Mouse (Mus musculus): ENCODE data around the gene Ceacam10. TPM values are rescaled to one million over a fixed set of nuclear protein-coding genes. Genes with fewer than 3 reads are reported as not detected.
A peak's percentile ranks its signal among the peaks of the same experiment; 100 is the strongest.

Ceacam10 gene
- polyA plus RNA-seq, 1 experiment from 2014 or later: 2.3 TPM

GRCm38 (mm10) chr7:24797918-24798317 lies 20.9 kb downstream of the Ceacam10 start:
- WGBS: 89% methylated on average over 1 of the region's 1 CpGs

DNA sequence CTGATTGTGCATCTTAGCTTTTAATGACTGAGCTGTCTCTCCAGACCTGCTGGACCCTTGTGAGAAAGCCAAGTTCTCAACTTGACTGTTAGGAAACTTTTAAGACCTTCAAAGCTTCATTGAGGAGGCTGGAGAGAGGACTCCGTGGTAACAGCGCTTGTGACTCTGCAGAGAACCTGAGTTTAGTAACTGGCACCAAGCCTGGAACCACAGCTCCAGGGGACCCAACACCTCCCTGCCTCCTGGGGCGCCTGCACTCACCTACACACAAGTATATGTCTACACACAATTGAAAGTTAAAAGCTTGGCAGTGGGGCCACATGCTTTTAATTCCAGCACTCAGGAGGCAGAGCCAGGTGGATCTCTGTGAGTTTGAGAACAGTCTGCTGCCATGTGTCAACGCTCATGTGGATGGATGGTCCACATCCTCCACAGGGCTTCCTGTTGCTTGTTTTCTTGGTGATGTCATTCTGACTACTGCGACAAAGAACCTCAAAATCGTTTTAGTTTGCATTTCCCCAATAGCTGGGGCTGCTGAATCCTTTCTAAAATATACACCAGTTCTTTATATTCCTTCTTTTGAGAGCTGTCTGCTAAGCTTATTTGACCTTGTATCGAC lies 25.3 kb downstream of the Ceacam10 start:
- WGBS: 67% methylated on average over 7 of the region's 7 CpGs
- Histone ChIP-seq H3K9me3 (ENCODE audit: control insufficient read depth, low read length) (no peaks in the 10 kb centered on the region), H3K4me1 (replicated peaks; ENCODE audit: control insufficient read depth, insufficient read depth) (no peaks in the 10 kb centered on the region), H3K4me2 (replicated peaks; ENCODE audit: low read depth) (no peak overlapping the region), H3K4me3 (ENCODE audit: low read depth, low read length) (no peak overlapping the region), H3K9ac (ENCODE audit: low read length) (no peak overlapping the region), H3K27ac (replicated peaks) (no peak overlapping the region), H3K27me3 (ENCODE audit: control insufficient read depth, insufficient read depth, low read length) (no peaks in the 10 kb centered on the region), H3K36me3 (ENCODE audit: control insufficient read depth, insufficient read depth, low read length) (no peaks in the 10 kb centered on the region)
- ATAC-seq (ENCODE audit: low FRiP score, low TSS enrichment) (no peak), DNase-seq (ENCODE audit: low spot score) (no peak)
- no peak for TF ChIP-seq CTCF (IDR thresholded peaks at IDR 0.05; ENCODE audit: low read depth)

More at GRCm38 (mm10) chr7:24797918-24798317, 20.9 kb downstream of the Ceacam10 start:
- Histone ChIP-seq H3K36me3 (ENCODE audit: control insufficient read depth, insufficient read depth, low read length) (no peaks in the 10 kb centered on the region), H3K4me2 (replicated peaks; ENCODE audit: low read depth) (no peak overlapping the region), H3K4me1 (replicated peaks; ENCODE audit: control insufficient read depth, insufficient read depth) (no peaks in the 10 kb centered on the region), H3K4me3 (ENCODE audit: low read depth, low read length) (no peak overlapping the region), H3K27ac (replicated peaks) (no peak overlapping the region), H3K9me3 (ENCODE audit: control insufficient read depth, low read length) (no peaks in the 10 kb centered on the region), H3K27me3 (ENCODE audit: control insufficient read depth, insufficient read depth, low read length) (no peaks in the 10 kb centered on the region), H3K9ac (ENCODE audit: low read length) (no peak overlapping the region)
- DNase-seq (ENCODE audit: low spot score): no peak
- no peak for TF ChIP-seq EP300 (optimal IDR thresholded peaks at IDR 0.05)
- no peak for ATAC-seq (ENCODE audit: low FRiP score, low TSS enrichment)

DNA sequence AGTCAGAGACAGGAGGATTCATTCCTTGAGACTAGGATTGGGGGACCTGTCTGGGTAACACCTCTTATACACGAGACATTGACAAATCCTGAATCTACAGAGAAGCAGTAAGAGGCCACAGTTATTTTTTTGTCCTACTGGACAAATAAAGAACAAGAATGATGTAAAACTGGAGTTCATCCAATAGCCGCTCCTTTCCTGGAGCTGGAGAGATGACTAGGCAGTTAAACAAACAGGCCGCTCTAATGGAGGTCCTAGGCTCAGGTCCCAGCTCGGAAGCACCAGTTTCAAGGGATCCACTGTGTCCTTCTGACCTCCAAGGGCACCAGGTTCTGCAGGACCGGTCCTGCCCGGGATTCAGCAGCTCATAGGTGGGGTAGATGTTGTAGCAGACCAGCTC lies 27.8 kb downstream of the Ceacam10 start:
- no peaks in the 10 kb centered on the region for H3K36me3 ChIP-seq (ENCODE audit: control insufficient read depth, insufficient read depth, low read length)
- H3K9me3 ChIP-seq (ENCODE audit: control insufficient read depth, low read length): no peaks in the 10 kb centered on the region
- no peak overlapping the region for H3K9ac ChIP-seq (ENCODE audit: low read length)
- TF ChIP-seq CTCF (IDR thresholded peaks at IDR 0.05; ENCODE audit: low read depth) (0 out of 2 replicates have a peak, but pooled peaks have one; percentile 7), EP300 (optimal IDR thresholded peaks at IDR 0.05) (no peak)
- H3K4me1 ChIP-seq (replicated peaks; ENCODE audit: control insufficient read depth, insufficient read depth): no peaks in the 10 kb centered on the region
- no peak overlapping the region for H3K27ac ChIP-seq (replicated peaks)
- H3K4me2 ChIP-seq (replicated peaks; ENCODE audit: low read depth): no peak overlapping the region
- H3K4me3 ChIP-seq (ENCODE audit: low read depth, low read length): no peak overlapping the region
- DNase-seq (ENCODE audit: low spot score) (peak; percentile 15), ATAC-seq (ENCODE audit: low FRiP score, low TSS enrichment) (no peak)
- H3K27me3 ChIP-seq (ENCODE audit: control insufficient read depth, insufficient read depth, low read length): no peaks in the 10 kb centered on the region
- WGBS: 21% methylated on average over 6 of the region's 6 CpGs

GRCm38 (mm10) chr7:24809041-24809440 lies 32.0 kb downstream of the Ceacam10 start:
- H3K4me2 ChIP-seq (replicated peaks; ENCODE audit: low read depth): no peak overlapping the region
- no peaks in the 10 kb centered on the region for H3K27me3 ChIP-seq (ENCODE audit: control insufficient read depth, insufficient read depth, low read length)
- DNase-seq (ENCODE audit: low spot score): no peak
- H3K36me3 ChIP-seq (ENCODE audit: control insufficient read depth, insufficient read depth, low read length): no peaks in the 10 kb centered on the region
- no peak overlapping the region for H3K27ac ChIP-seq (replicated peaks)
- H3K9me3 ChIP-seq (ENCODE audit: control insufficient read depth, low read length): no peaks in the 10 kb centered on the region
- WGBS: 44% methylated on average over 2 of the region's 2 CpGs
- H3K9ac ChIP-seq (ENCODE audit: low read length): no peak overlapping the region
- no peak for ATAC-seq (ENCODE audit: low FRiP score, low TSS enrichment)
- H3K4me3 ChIP-seq (ENCODE audit: low read depth, low read length): no peak overlapping the region
- H3K4me1 ChIP-seq (replicated peaks; ENCODE audit: control insufficient read depth, insufficient read depth): no peaks in the 10 kb centered on the region
- no peak for TF ChIP-seq EP300 (optimal IDR thresholded peaks at IDR 0.05)
- TF ChIP-seq CTCF (IDR thresholded peaks at IDR 0.05; ENCODE audit: low read depth): no peak

DNA sequence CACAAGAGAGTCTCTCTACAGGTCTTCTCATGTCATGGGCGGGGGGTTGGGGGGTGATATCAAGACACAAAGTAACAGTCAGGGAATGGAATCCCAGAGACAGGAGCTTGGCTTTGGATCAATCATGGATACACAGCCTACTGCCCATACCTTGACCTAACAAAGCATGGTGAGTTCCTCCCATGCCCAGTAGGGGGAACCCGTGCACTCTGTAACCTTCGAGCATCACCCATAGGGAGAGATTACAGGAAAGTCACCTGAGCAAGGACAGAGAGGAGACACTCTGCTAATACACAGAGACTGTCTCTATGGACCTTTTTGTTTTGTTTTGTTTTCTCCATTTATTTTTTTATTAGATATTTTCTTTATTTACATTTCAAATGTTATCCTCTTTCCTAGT lies 40.5 kb downstream of the Ceacam10 start:
- no peak overlapping the region for H3K9ac ChIP-seq (ENCODE audit: low read length)
- 0% methylated on average over 3 of the region's 3 CpGs for WGBS
- H3K4me2 ChIP-seq (replicated peaks; ENCODE audit: low read depth): no peak overlapping the region
- ATAC-seq (ENCODE audit: low FRiP score, low TSS enrichment) (peak; percentile 67; the same call in 1 of the 2 replicates), DNase-seq (ENCODE audit: low spot score) (peak; percentile 79)
- H3K4me3 ChIP-seq (ENCODE audit: low read depth, low read length): no peak overlapping the region
- H3K9me3 ChIP-seq (ENCODE audit: control insufficient read depth, low read length): no peaks in the 10 kb centered on the region
- H3K27me3 ChIP-seq (ENCODE audit: control insufficient read depth, insufficient read depth, low read length): no peaks in the 10 kb centered on the region
- no peaks in the 10 kb centered on the region for H3K4me1 ChIP-seq (replicated peaks; ENCODE audit: control insufficient read depth, insufficient read depth)
- no peaks in the 10 kb centered on the region for H3K36me3 ChIP-seq (ENCODE audit: control insufficient read depth, insufficient read depth, low read length)
- no peak for TF ChIP-seq EP300 (optimal IDR thresholded peaks at IDR 0.05)
- TF ChIP-seq CTCF (IDR thresholded peaks at IDR 0.05; ENCODE audit: low read depth): peak; percentile 89
- H3K27ac ChIP-seq (replicated peaks): no peak overlapping the region

GRCm38 (mm10) chr7:24824452-24824851 lies 47.4 kb downstream of the Ceacam10 start:
- Histone ChIP-seq H3K4me3 (ENCODE audit: low read depth, low read length) (no peak overlapping the region), H3K36me3 (ENCODE audit: control insufficient read depth, insufficient read depth, low read length) (no peaks in the 10 kb centered on the region), H3K27me3 (ENCODE audit: control insufficient read depth, insufficient read depth, low read length) (no peaks in the 10 kb centered on the region), H3K4me1 (replicated peaks; ENCODE audit: control insufficient read depth, insufficient read depth) (no peaks in the 10 kb centered on the region), H3K9ac (ENCODE audit: low read length) (no peak overlapping the region), H3K4me2 (replicated peaks; ENCODE audit: low read depth) (no peak overlapping the region), H3K9me3 (ENCODE audit: control insufficient read depth, low read length) (no peaks in the 10 kb centered on the region), H3K27ac (replicated peaks) (no peak overlapping the region)
- no peak for TF ChIP-seq EP300 (optimal IDR thresholded peaks at IDR 0.05)
- no peak for TF ChIP-seq CTCF (IDR thresholded peaks at IDR 0.05; ENCODE audit: low read depth)
- 51% methylated on average over 7 of the region's 7 CpGs for WGBS
- ATAC-seq (ENCODE audit: low FRiP score, low TSS enrichment) (no peak), DNase-seq (ENCODE audit: low spot score) (no peak)
